Mouse (Mus musculus) hematopoietic stem cell, adult 5-6 weeks (primary cell): ENCODE results near the gene Gm6803. TPM values are rescaled to one million over a fixed set of nuclear protein-coding genes. Genes with fewer than 3 reads are reported as not detected.
"Not testable (repeated sequence)": the region's sequence is repeated elsewhere in the genome, so short reads cannot be mapped to it uniquely, and the experiment has no call there.

ENCODE experiments used
- ATAC-seq, 2 experiments: fragments of 125-278 bp in 1 of 2; replicated peaks in 1 of 2; 2 replicates each; pipeline ENCODE4 v1.8.0; 2016 to 2017; ENCODE audit warnings: inconsistent platforms in 2 of 2, mild to moderate bottlenecking in 2 of 2, moderate number of reproducible peaks in 2 of 2, low read depth in 1 of 2, moderate TSS enrichment in 1 of 2; ENCODE audit not compliant: low FRiP score in 2 of 2, poor library complexity in 2 of 2, severe bottlenecking in 2 of 2, insufficient read depth in 1 of 2, low TSS enrichment in 1 of 2
- total RNA-seq: library from RNA; stranded (forward); fragments of 172-1452, 232-1000 nt; gene quantifications from 2 replicates; pipeline ENCODE4 v1.2.3, GENCODE M21; 2017

Gene Gm6803
- not detected in 2 replicates for total RNA-seq

DNA sequence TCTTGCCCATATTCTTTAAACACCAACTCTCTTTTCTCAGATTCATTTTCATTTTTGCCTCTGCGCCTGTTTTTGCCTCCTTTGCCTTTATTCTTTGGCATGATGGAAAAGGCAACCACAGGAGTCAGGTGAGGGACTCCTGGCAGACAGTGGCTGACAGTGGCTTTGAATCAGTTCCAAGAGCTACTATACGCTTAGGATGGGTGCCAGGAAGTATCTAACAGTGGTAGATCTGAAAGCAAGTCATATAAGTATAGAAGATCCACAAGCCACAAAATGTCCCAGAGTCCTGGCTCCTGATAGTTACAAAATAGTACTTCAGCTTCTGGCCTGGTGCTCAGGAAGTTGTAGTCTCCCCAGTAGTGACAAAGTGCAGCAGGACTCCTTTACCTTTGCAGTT, at the start of gene Gm6803:
Gm6803 (minus strand) TSS at position 101 of the 400 bp plus-strand sequence.
- not testable (repeated sequence) for ATAC-seq

DNA sequence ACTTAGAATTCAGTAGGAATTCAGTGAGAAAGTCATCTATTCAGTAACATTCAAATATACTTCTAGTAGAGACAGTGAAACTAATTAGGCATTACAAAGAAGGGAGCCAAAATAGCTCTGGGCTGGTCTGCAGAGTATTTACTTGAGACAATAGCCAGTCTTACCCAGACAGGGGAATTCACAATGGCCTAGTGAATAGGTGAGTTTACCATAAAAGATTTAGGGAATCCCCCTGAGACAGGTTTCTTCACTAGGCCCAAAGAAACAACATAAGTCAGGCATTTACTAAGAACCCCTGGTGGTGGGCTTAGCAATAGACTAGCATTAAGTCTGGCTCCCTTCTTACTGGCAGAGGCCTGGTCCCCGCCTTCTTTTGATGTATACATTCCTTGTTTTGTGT, 26.7 kb upstream of the Gm6803 start:
- ATAC-seq = not testable (repeated sequence)

DNA sequence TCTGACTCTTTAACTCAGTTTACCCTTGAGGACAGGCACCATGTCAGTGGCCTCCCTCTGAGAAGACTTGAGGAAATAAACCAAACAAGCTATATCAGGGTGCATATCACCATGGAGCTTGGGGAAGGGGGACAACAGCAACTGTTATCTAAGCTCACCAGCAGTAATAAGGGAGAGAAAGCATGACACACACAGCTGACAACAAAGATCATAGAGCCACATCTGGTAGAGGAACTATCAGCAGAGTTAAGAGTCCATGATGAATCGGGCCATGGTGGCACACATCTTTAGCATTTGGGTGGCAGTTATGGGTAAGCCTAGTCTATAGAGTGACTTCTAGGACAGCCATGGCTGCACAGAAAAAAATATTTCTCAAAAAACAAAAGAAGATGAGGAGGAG, 21.1 kb upstream of the Gm6803 start:
- not testable (repeated sequence) for ATAC-seq

DNA sequence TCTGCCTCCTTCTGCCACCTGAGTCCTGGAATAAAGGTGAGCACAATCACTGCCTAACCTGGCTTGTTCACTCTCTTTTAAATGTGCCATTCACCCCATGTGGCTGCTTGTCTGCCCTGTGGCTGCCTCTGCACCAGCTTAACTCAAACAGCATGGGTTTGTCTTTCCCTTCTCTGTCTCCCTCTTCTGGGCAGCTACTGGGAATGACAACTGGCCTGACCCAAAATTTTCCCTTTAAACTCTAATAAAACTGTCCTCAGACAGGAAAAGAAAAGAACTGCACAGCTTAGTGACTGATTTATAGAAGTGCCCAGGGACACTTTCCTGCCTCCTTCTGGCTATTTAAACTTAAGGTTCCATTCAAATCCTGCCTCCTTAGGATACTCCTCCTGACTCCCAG, 20.5 kb upstream of the Gm6803 start:
- not testable (repeated sequence) for ATAC-seq

DNA sequence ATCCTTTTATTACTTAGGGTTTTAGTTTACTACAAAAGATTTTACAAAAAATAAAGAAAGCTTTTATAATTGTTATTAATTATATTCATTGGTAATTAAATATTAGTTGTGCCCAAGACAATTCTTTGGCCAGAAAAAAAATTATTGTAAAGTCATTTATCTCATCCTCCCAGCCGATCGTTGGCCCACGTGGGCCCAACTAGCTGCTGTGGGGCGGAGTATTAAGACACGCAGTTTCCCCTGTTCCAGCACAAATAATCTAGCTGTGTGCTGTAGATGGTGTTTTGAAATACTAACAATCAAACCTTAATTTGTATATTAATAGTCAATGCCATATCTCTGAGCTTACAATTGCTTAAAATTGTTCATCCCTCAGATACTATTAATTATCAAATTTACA, 13.7 kb upstream of the Gm6803 start:
- ATAC-seq = not testable (repeated sequence)

DNA sequence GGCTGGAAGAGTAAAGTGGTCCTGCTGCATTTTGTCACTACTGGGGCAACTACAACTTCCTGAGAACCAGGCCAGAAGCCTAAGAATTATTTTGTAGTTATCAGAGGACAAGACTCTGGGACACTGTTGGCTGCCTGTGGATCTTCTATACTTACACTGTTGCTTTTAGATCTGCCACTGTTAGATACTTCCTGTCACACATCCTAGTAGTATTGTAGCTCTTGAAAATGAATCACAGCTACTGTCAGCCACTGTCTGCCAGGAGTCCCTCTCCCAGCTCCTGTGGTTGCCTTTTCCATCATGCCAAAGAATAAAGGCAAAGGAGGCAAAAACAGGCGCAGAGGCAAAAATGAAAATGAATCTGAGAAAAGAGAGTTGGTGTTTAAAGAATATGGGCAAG, 8.1 kb upstream of the Gm6803 start, which contains the start of gene Gm2056:
Gm2056 (plus strand) TSS at position 301 of the 400 bp plus-strand sequence.
- not testable (repeated sequence) for ATAC-seq

DNA sequence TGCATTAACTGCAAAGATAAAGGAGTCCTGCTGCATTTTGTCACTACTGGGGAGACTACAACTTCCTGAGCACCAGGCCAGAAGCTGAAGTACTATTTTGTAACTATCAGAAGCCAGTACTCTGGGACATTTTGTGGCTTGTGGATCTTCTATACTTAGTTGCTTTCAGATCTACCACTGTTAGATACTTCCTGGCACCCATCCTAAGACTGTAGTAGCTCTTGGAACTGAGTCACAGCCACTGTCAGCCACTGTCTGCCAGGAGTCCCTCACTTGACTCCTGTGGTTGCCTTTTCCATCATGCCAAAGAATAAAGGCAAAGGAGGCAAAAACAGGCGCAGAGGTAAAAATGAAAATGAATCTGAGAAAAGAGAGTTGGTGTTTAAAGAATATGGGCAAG, 7.0 kb downstream of the Gm6803 start, which contains the start of gene Gm2075:
Gm2075 (plus strand) TSS at position 301 of the 400 bp plus-strand sequence.
- ATAC-seq = not testable (repeated sequence)

DNA sequence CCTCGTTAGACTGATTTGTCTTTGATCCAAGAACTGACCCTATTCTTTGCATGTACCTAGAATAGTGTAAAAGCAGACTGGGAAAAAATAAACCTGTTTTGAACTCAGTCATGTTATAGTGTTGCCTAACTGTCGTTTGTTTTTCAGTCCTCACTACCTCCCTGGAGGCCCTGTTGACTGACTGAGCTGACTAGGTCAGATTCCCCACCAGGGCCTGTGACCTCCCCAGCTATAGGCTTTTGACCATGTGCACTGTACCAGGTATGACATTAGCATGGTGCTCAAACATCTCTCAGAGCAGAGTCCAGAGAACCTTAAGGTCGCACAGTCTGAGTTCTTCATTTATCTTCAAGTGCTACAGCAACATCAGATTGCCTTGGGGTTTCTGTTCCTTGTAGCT, 14.5 kb downstream of the Gm6803 start:
- not testable (repeated sequence) for ATAC-seq

DNA sequence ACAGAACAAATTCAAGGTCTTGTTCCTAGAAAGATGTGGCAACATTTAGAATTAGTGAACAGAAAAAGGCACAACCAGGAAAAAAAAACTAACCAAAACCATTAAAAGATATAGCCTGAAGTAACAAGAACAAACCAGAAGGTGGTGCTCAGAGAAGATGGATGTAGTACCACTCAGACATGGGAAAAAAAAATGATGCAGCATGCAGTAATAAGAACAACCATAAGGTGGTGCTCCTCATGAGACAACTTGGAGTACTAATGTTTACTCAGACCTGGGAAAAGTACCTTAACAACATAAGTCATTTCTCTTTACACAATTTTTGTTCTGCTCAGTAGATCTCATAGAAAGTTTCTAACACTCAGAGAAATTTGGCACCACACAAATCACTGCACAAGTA, 34.6 kb downstream of the Gm6803 start:
- not testable (repeated sequence) for ATAC-seq

Other genes starting within 250 kb of the Gm6803 start
- not detected in 2 replicates for gene Gm21319, start 243.0 kb downstream of the Gm6803 start, total RNA-seq
- not detected in 2 replicates for gene Gm21936, start 223.3 kb downstream of the Gm6803 start, total RNA-seq
- not detected in 2 replicates for gene BB287469, start 202.2 kb downstream of the Gm6803 start, total RNA-seq
- gene Gm2001, start 176.4 kb downstream of the Gm6803 start, total RNA-seq = not detected in 2 replicates
- gene Gm2016, start 144.7 kb downstream of the Gm6803 start, total RNA-seq = not detected in 2 replicates
- gene Gm2022, start 123.4 kb downstream of the Gm6803 start, total RNA-seq = not detected in 2 replicates
- not detected in 2 replicates for gene Gm2035, start 98.9 kb downstream of the Gm6803 start, total RNA-seq
- not detected in 2 replicates for gene Gm2042, start 64.7 kb downstream of the Gm6803 start, total RNA-seq
- gene Gm2075, start 6.9 kb downstream of the Gm6803 start, total RNA-seq = not detected in 2 replicates
- gene Gm2056, start 8.2 kb upstream of the Gm6803 start, total RNA-seq = not detected in 2 replicates
- gene Gm16368, start 64.9 kb upstream of the Gm6803 start, total RNA-seq = not detected in 2 replicates
- gene Gm10436, start 163.3 kb upstream of the Gm6803 start, total RNA-seq = not detected in 2 replicates
- not detected in 2 replicates for gene Gm8332, start 231.3 kb upstream of the Gm6803 start, total RNA-seq